Mouse (Mus musculus): ENCODE measurements at regions not wholly inside any gene's neighbourhood (a gene's known extent, or its start where the extent isn't known, plus 50 kb on each side); places are given as distances from the start of the nearest gene placed in this dataset.

- H3K27me3 ChIP-seq (ENCODE audit: control insufficient read depth, insufficient read depth, low read length) = no peaks in the 10 kb centered on the region
- no peaks in the 10 kb centered on the region for H3K9me3 ChIP-seq (ENCODE audit: control insufficient read depth, low read length)
- H3K4me2 ChIP-seq (replicated peaks; ENCODE audit: low read depth, low read length) = no peak overlapping the region
- no peaks in the 10 kb centered on the region for H3K4me1 ChIP-seq (ENCODE audit: control insufficient read depth, insufficient read depth, low read length)
- 90% methylated on average over 1 of the region's 1 CpGs for WGBS
- no peak overlapping the region for H3K4me3 ChIP-seq (ENCODE audit: low read length)
- no peak overlapping the region for H3K9ac ChIP-seq (ENCODE audit: low read depth, low read length)
- ATAC-seq (ENCODE audit: low FRiP score, low TSS enrichment) = no peak
- H3K27ac ChIP-seq (ENCODE audit: low read depth, low read length) = no peak overlapping the region
- H3K36me3 ChIP-seq (ENCODE audit: control insufficient read depth, insufficient read depth, low read length) = no peaks in the 10 kb centered on the region
Observed at GRCm38 (mm10) chr12:95173810-95174402, 518.1 kb upstream of the Flrt2 start.

DNA sequence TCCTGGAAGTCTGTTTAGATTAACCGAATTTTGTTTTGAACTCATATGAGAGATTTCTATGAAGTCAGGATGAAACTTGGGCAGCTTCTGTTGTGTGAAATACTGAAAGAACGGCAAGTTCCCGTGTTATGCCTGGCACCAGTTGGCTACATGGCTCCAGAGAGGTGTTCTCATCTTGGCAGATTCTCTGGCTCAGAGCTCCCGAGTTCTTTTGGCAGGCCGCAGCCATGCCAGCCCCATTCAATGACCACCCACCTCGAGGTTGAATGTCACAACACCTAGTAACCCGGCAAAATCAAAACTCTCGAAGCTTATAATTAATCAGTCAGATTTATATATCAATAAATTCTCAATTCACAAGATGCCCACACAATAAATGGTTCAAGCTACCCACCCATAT, 489.5 kb upstream of the Flrt2 start:
- Histone ChIP-seq H3K27me3 (ENCODE audit: control insufficient read depth, insufficient read depth, low read length) (no peaks in the 10 kb centered on the region), H3K4me3 (ENCODE audit: low read length) (no peak overlapping the region), H3K4me2 (replicated peaks; ENCODE audit: low read depth, low read length) (no peak overlapping the region), H3K36me3 (ENCODE audit: control insufficient read depth, insufficient read depth, low read length) (no peaks in the 10 kb centered on the region), H3K9ac (ENCODE audit: low read depth, low read length) (no peak overlapping the region), H3K4me1 (ENCODE audit: control insufficient read depth, insufficient read depth, low read length) (no peaks in the 10 kb centered on the region), H3K9me3 (ENCODE audit: control insufficient read depth, low read length) (no peaks in the 10 kb centered on the region), H3K27ac (ENCODE audit: low read depth, low read length) (no peak overlapping the region)
- ATAC-seq (ENCODE audit: low FRiP score, low TSS enrichment) = no peak
- WGBS = 88% methylated on average over 8 of the region's 8 CpGs

DNA sequence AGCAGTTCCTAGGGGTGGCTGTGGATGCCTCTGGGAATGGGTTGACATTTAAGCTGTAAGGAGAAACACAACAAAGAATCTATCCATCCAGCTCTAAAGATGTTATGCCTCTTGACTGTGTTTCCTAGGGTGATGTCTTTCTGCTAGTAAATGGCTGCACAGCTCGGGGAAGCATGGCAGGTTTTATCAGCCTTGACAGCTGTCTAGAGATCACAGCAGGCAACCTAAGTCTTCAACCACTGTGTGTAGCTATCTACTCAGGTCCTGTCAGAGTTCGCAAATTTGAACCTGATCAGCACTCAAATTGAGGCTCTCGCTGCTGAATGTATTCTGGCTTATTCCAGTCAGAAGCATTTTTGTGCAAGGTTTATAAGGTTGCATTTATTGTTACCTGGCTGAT, 486.9 kb upstream of the Flrt2 start:
- Histone ChIP-seq H3K4me3 (ENCODE audit: low read length) (no peak overlapping the region), H3K9ac (ENCODE audit: low read depth, low read length) (no peak overlapping the region), H3K27me3 (ENCODE audit: control insufficient read depth, insufficient read depth, low read length) (no peaks in the 10 kb centered on the region), H3K4me2 (replicated peaks; ENCODE audit: low read depth, low read length) (no peak overlapping the region), H3K36me3 (ENCODE audit: control insufficient read depth, insufficient read depth, low read length) (no peaks in the 10 kb centered on the region), H3K4me1 (ENCODE audit: control insufficient read depth, insufficient read depth, low read length) (no peaks in the 10 kb centered on the region), H3K27ac (ENCODE audit: low read depth, low read length) (no peak overlapping the region), H3K9me3 (ENCODE audit: control insufficient read depth, low read length) (no peaks in the 10 kb centered on the region)
- no peak for ATAC-seq (ENCODE audit: low FRiP score, low TSS enrichment)
- 85% methylated on average over 3 of the region's 3 CpGs for WGBS

DNA sequence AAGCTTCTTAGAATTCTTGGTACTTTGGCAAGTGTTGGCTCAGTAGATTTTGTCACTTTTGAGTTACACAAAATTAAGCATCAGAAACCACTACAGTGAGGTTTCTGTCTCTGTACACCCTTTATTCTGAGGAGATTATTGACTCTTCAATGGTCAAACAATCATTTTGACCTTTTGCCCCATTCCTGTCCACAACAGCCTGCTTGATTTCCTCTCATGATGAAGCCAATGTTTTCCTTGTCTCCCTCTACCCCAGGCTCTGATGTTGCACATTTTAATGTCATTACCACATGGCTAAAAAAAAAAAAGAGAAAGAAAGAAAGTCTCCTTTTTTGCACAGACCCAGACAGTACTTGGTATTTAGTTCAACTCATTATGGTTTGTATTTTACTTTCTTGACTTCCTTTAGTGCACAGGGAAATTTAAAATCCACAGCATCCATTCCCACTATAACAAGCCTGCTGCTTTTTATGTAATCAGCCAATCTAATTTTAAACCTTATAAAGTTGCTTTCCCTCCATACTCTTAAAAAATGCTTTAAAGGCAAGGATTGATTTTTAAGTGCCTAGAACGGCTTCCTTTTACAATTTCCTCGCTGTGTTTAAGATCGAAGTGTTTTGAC, 452.8 kb upstream of the Flrt2 start:
- H3K9me3 ChIP-seq (ENCODE audit: control insufficient read depth, low read length) = no peaks in the 10 kb centered on the region
- 24% methylated on average over 3 of the region's 3 CpGs for WGBS
- H3K4me1 ChIP-seq (ENCODE audit: control insufficient read depth, insufficient read depth, low read length) = no peaks in the 10 kb centered on the region
- no peak overlapping the region for H3K27ac ChIP-seq (ENCODE audit: low read depth, low read length)
- H3K27me3 ChIP-seq (ENCODE audit: control insufficient read depth, insufficient read depth, low read length) = no peaks in the 10 kb centered on the region
- H3K4me3 ChIP-seq (ENCODE audit: low read length) = no peak overlapping the region
- no peaks in the 10 kb centered on the region for H3K36me3 ChIP-seq (ENCODE audit: control insufficient read depth, insufficient read depth, low read length)
- ATAC-seq (ENCODE audit: low FRiP score, low TSS enrichment) = no peak
- no peak overlapping the region for H3K4me2 ChIP-seq (replicated peaks; ENCODE audit: low read depth, low read length)
- no peak overlapping the region for H3K9ac ChIP-seq (ENCODE audit: low read depth, low read length)

DNA sequence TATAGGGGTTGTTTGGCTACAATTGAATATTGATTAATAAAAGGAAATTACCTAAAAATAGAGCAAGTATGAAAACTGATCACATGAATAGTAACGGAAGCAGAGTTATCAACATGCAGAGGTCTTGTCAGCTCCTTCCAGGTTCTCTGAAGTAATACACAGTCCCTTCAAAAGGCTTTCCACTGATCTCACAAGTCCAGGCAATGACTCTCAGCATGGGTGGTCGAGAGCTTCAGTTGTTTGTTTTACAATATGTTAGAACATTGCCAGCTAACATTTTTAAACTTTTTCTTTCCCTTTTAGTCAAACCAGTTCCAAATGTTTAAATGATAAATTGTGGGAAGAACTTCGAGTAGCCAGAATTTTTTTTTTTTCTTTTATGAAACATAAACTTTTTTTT, 424.8 kb upstream of the Flrt2 start:
- H3K9me3 ChIP-seq (ENCODE audit: control insufficient read depth, low read length) = no peaks in the 10 kb centered on the region
- H3K36me3 ChIP-seq (ENCODE audit: control insufficient read depth, insufficient read depth, low read length) = no peaks in the 10 kb centered on the region
- no peak overlapping the region for H3K27ac ChIP-seq (ENCODE audit: low read depth, low read length)
- 74% methylated on average over 3 of the region's 3 CpGs for WGBS
- H3K4me1 ChIP-seq (ENCODE audit: control insufficient read depth, insufficient read depth, low read length) = no peaks in the 10 kb centered on the region
- no peaks in the 10 kb centered on the region for H3K27me3 ChIP-seq (ENCODE audit: control insufficient read depth, insufficient read depth, low read length)
- H3K4me2 ChIP-seq (replicated peaks; ENCODE audit: low read depth, low read length) = no peak overlapping the region
- H3K4me3 ChIP-seq (ENCODE audit: low read length) = no peak overlapping the region
- no peak overlapping the region for H3K9ac ChIP-seq (ENCODE audit: low read depth, low read length)
- ATAC-seq (ENCODE audit: low FRiP score, low TSS enrichment) = no peak

GRCm38 (mm10) chr12:95305386-95305785, 386.6 kb upstream of the Flrt2 start:
- Histone ChIP-seq H3K27ac (ENCODE audit: low read depth, low read length) (no peak overlapping the region), H3K9ac (ENCODE audit: low read depth, low read length) (no peak overlapping the region), H3K9me3 (ENCODE audit: control insufficient read depth, low read length) (no peaks in the 10 kb centered on the region), H3K4me2 (replicated peaks; ENCODE audit: low read depth, low read length) (no peak overlapping the region), H3K4me3 (ENCODE audit: low read length) (no peak overlapping the region), H3K36me3 (ENCODE audit: control insufficient read depth, insufficient read depth, low read length) (no peaks in the 10 kb centered on the region), H3K27me3 (ENCODE audit: control insufficient read depth, insufficient read depth, low read length) (no peaks in the 10 kb centered on the region), H3K4me1 (ENCODE audit: control insufficient read depth, insufficient read depth, low read length) (no peaks in the 10 kb centered on the region)
- no peak for ATAC-seq (ENCODE audit: low FRiP score, low TSS enrichment)
- WGBS = 87% methylated on average over 2 of the region's 2 CpGs

DNA sequence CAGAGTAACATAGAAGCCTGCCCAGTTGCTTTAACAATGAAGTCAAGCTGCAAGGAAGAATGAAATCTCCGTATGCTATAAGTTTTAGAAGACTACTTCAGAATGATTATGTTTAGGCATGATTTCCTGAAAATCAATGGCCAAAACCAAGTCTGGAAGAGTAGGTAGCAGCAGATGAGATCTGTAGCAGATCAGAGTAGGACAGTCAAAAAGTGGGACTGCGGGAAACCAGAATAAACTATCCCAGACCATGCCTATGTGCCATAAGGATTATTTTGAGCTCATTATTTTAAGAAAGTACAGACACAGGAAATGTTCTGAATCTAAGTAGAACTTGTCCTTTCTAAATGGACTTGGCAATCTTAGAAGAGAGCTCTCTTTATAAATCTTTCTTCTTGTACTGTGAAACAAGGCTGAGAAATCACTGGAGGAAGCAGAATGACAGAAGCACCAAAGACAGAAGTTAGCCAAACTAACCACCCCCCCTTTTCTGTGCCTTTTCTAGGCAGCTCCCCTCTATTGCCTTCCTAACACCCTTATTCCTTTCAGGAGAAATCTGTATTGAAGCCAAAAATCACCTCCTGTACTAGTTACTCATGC, 376.8 kb upstream of the Flrt2 start:
- 95% methylated on average over 2 of the region's 2 CpGs for WGBS
- H3K27ac ChIP-seq (ENCODE audit: low read depth, low read length) = no peak overlapping the region

DNA sequence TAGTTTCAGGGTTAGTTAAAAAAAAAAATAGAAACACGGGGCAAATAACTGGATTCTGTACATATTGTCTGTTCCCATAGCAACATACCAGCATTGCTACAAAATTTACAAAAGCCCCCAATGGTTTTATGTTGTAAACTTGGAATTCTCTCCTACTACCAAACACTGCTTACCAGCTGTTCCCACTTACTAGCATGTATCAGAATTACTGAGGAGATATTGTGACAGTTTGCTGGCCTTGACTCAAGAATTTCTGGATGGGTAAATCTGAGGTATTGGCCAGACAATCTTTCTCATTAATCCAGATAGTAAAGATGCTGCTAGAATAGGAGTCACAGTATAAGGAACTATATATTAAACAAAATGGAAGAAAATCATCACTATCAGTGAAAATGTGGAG, 375.2 kb upstream of the Flrt2 start:
- no peaks in the 10 kb centered on the region for H3K9me3 ChIP-seq (ENCODE audit: control insufficient read depth, low read length)
- WGBS = 82% methylated on average over 1 of the region's 1 CpGs
- no peak overlapping the region for H3K4me3 ChIP-seq (ENCODE audit: low read length)
- H3K4me1 ChIP-seq (ENCODE audit: control insufficient read depth, insufficient read depth, low read length) = no peaks in the 10 kb centered on the region
- no peak for ATAC-seq (ENCODE audit: low FRiP score, low TSS enrichment)
- H3K9ac ChIP-seq (ENCODE audit: low read depth, low read length) = no peak overlapping the region
- no peak overlapping the region for H3K27ac ChIP-seq (ENCODE audit: low read depth, low read length)
- H3K4me2 ChIP-seq (replicated peaks; ENCODE audit: low read depth, low read length) = no peak overlapping the region
- no peaks in the 10 kb centered on the region for H3K27me3 ChIP-seq (ENCODE audit: control insufficient read depth, insufficient read depth, low read length)
- H3K36me3 ChIP-seq (ENCODE audit: control insufficient read depth, insufficient read depth, low read length) = no peaks in the 10 kb centered on the region

More for the DNA sequence above, 376.8 kb upstream of the Flrt2 start:
- Histone ChIP-seq H3K4me3 (ENCODE audit: low read length) (no peak overlapping the region), H3K9ac (ENCODE audit: low read depth, low read length) (no peak overlapping the region), H3K9me3 (ENCODE audit: control insufficient read depth, low read length) (no peaks in the 10 kb centered on the region), H3K4me1 (ENCODE audit: control insufficient read depth, insufficient read depth, low read length) (no peaks in the 10 kb centered on the region), H3K36me3 (ENCODE audit: control insufficient read depth, insufficient read depth, low read length) (no peaks in the 10 kb centered on the region), H3K27me3 (ENCODE audit: control insufficient read depth, insufficient read depth, low read length) (no peaks in the 10 kb centered on the region), H3K4me2 (replicated peaks; ENCODE audit: low read depth, low read length) (no peak overlapping the region)
- no peak for ATAC-seq (ENCODE audit: low FRiP score, low TSS enrichment)

DNA sequence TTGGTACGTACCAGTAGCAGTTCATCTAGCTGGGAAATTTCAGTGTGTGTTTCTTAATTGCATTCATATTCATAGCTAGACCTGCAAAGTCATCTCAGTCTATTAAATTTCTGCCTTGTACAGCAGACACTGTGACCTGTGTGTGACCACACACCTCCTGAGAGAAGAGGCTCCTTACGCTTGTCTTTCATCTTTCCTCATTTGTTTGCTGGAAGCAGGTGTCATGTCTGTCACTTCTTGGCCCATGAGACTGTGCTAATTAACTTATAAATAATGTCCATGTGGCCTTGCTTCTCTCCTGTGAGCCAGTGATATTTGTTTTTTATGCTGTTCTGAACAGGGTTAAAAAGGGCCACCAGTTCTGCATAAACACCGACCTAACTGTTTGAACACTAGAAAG, 370.3 kb upstream of the Flrt2 start:
- no peak for ATAC-seq (ENCODE audit: low FRiP score, low TSS enrichment)
- no peaks in the 10 kb centered on the region for H3K36me3 ChIP-seq (ENCODE audit: control insufficient read depth, insufficient read depth, low read length)
- H3K4me2 ChIP-seq (replicated peaks; ENCODE audit: low read depth, low read length) = no peak overlapping the region
- no peak overlapping the region for H3K27ac ChIP-seq (ENCODE audit: low read depth, low read length)
- H3K27me3 ChIP-seq (ENCODE audit: control insufficient read depth, insufficient read depth, low read length) = no peaks in the 10 kb centered on the region
- no peak overlapping the region for H3K4me3 ChIP-seq (ENCODE audit: low read length)
- 79% methylated on average over 3 of the region's 3 CpGs for WGBS
- no peaks in the 10 kb centered on the region for H3K4me1 ChIP-seq (ENCODE audit: control insufficient read depth, insufficient read depth, low read length)
- H3K9ac ChIP-seq (ENCODE audit: low read depth, low read length) = no peak overlapping the region
- H3K9me3 ChIP-seq (ENCODE audit: control insufficient read depth, low read length) = no peaks in the 10 kb centered on the region
